Mouse (Mus musculus) thymus, adult 2 months (tissue): ENCODE data around the gene Kdm6b.

Source experiments
- CTCF ChIP-seq: fragments of 200-500 bp; IDR thresholded peaks from 2 replicates; pipeline ENCODE4 v1.5.1; 2012; ENCODE audit warnings: mild to moderate bottlenecking, control low read depth, low read length, moderate library complexity, borderline replicate concordance; ENCODE audit not compliant: control insufficient read depth, poor library complexity, insufficient read depth; ENCODE audit errors: extremely low read depth
- POLR2A ChIP-seq: fragments of 200-500 bp; IDR thresholded peaks from 2 replicates; pipeline ENCODE4 v1.6.1; 2012; ENCODE audit warnings: mild to moderate bottlenecking, low read length, control low read depth, moderate library complexity; ENCODE audit not compliant: control insufficient read depth, poor library complexity, insufficient read depth; ENCODE audit errors: extremely low read depth

DNA sequence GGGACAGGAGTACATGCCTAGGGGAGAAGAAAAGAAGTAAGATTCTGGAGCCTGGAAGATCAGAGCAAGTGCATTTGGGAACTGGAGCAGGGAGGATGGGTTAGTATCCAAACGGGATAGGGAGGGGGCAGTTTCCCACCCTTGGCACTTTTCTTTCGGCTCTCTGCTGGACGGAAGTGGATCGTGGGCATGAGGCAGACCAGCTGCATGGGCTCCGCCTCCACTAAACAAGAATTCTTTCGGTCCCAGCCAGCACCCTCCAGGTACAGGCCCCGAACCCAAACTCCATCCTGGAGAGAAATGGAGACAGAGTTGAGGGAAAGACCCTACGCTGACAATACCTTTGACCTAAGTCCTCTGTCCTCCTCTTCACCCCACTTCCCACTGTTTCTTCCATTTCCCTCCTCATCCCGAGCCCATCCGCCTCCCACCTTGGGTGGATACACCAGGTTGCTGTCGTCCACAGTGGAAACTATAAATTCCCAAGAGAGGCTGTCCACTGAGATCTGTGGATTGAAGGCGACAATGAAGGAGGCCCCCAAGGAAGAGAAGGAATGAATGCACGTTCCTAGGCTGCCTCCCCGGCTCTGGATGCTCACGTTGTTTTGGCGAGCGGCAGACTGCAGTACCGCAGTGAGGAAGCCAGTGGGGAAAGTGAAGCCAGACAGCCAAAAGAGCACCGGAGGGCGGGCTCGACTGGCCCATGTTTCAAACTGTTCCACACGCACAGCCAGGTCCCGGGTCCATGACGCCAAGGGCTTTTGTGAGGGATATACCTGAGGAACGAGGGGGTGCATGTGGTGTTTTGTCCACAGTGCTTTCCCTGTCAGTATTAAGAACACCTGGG lies 7.9 kb upstream of the Kdm6b start:
- TF ChIP-seq POLR2A (no peak), CTCF (no peak)
